Mouse (Mus musculus): ENCODE results near the gene Gpr173. TPM values are rescaled to one million over a fixed set of nuclear protein-coding genes. Genes with fewer than 3 reads are reported as not detected.
"Not testable (repeated sequence)": the region's sequence is repeated elsewhere in the genome, so short reads cannot be mapped to it uniquely, and the experiment has no call there.

Gene Gpr173
- polyA plus RNA-seq, 1 experiment from 2014 or later = 7.5 TPM

DNA sequence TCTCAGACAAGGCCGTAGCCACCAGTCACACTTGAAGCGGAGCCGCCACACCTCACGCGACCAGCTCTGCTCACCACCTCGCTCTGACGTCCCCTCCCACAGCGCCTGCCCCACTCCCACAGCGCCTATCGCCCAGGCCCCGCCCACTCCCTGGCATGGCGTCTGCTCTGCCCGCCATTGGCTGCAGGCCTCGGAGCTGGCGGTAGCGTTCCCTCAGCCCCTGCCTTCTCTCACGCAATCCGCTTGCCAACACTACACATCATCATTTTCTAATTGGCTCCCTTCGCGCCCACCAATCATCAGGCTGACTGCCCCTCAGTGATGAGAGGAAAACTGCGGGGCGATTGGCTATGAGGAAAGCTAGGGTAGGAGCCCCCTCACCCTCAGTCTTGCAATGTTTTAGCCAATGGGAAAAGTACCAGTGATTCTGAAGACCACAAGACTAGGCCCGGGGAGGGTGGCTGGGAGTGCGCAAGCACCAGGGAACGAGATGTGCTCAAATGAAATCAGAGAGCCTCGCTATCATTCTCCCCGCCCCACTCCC is 26.1 kb downstream of the Gpr173 start, which contains the start of gene Tspyl2:
Gene Tspyl2, minus strand, starts transcription at position 68 of the 544 bp plus-strand sequence.
- Histone ChIP-seq H3K27ac (peak within 1 kb of the TSS; percentile 92), H3K27me3 (ENCODE audit: control insufficient read depth, insufficient read depth, low read length) (peaks cover 95% of the 10 kb centered on the region), H3K4me3 (replicated peaks; ENCODE audit: low read length) (peak within 1 kb of the TSS; percentile 70), H3K4me1 (replicated peaks; ENCODE audit: control insufficient read depth, insufficient read depth, low read length) (peaks cover 21% of the 10 kb centered on the region), H3K36me3 (replicated peaks; ENCODE audit: control insufficient read depth, insufficient read depth) (peaks cover 35% of the 10 kb centered on the region), H3K4me2 (replicated peaks) (peak within 1 kb of the TSS; percentile 67), H3K9me3 (ENCODE audit: control insufficient read depth, low read length) (no peaks in the 10 kb centered on the region), H3K9ac (peak within 1 kb of the TSS; percentile 79)
- DNase-seq (ENCODE audit: low spot score) = peak; percentile 85
- ATAC-seq (ENCODE audit: low FRiP score) = peak; percentile 97
- WGBS = 11% methylated on average over 25 of the region's 27 CpGs

GRCm38 (mm10) chrX:152341496-152341895 is 27.0 kb downstream of the Gpr173 start:
- Histone ChIP-seq H3K4me3 (replicated peaks; ENCODE audit: low read length) (peak overlapping the region; percentile 70), H3K36me3 (replicated peaks; ENCODE audit: control insufficient read depth, insufficient read depth) (peaks cover 35% of the 10 kb centered on the region), H3K9ac (peak overlapping the region; percentile 79), H3K27me3 (ENCODE audit: control insufficient read depth, insufficient read depth, low read length) (peaks cover 95% of the 10 kb centered on the region), H3K4me1 (replicated peaks; ENCODE audit: control insufficient read depth, insufficient read depth, low read length) (peaks cover 23% of the 10 kb centered on the region), H3K27ac (peak overlapping the region; percentile 92), H3K9me3 (ENCODE audit: control insufficient read depth, low read length) (no peaks in the 10 kb centered on the region), H3K4me2 (replicated peaks) (peak overlapping the region; percentile 67)
- 34% methylated on average over 11 of the region's 11 CpGs for WGBS
- DNase-seq (ENCODE audit: low spot score) = peak; percentile 34
- ATAC-seq (ENCODE audit: low FRiP score) = no peak

DNA sequence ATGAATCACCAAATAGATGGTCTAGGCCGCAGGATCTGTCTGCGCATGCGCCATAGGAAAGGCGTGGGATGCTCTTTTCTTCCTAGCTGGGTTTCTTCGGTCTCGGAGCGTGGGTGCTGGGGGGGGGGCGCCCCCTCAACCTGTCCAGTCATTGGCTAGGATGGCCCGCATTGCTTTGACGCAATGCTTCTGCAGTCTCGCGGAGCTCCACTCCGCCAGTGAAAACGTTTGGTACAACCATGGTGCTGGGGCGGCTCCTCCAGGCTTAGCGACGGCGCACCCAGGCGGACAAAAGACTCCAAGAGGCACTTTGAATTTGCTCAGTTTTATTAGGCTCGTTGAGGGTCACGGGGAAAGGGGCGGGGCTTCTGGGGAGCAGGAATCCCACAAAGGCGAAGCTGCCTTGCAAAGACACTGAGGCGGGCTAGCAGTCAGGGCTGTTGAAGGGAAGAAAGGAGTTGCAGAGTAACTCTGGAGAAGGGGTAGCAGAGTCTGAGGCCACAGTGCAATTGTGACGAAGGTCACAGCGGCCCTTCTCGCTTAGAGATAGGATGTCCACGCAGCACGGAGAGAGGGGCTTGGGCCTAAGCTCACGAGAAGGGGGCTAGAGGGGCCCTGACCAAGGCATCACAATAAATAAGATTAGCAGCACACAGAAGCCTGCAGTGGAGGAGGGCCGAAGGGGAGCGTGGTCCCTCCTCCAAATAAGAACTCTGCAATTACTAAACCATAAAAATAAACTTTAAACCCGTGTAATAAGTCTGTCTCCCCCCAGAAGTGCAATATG is 31.8 kb downstream of the Gpr173 start:
- 13% methylated on average over 32 of the region's 33 CpGs for WGBS
- Histone ChIP-seq H3K27me3 (ENCODE audit: control insufficient read depth, insufficient read depth, low read length) (peaks cover 60% of the 10 kb centered on the region), H3K4me2 (replicated peaks) (peak overlapping the region; percentile 57), H3K4me3 (replicated peaks; ENCODE audit: low read length) (peak overlapping the region; percentile 19), H3K9me3 (ENCODE audit: control insufficient read depth, low read length) (no peaks in the 10 kb centered on the region), H3K9ac (peak overlapping the region; percentile 63), H3K4me1 (replicated peaks; ENCODE audit: control insufficient read depth, insufficient read depth, low read length) (peaks cover 23% of the 10 kb centered on the region), H3K27ac (peak overlapping the region; percentile 96), H3K36me3 (replicated peaks; ENCODE audit: control insufficient read depth, insufficient read depth) (peaks cover 29% of the 10 kb centered on the region)
- DNase-seq (ENCODE audit: low spot score) (peak; percentile 86), ATAC-seq (ENCODE audit: low FRiP score) (peak; percentile 99)

DNA sequence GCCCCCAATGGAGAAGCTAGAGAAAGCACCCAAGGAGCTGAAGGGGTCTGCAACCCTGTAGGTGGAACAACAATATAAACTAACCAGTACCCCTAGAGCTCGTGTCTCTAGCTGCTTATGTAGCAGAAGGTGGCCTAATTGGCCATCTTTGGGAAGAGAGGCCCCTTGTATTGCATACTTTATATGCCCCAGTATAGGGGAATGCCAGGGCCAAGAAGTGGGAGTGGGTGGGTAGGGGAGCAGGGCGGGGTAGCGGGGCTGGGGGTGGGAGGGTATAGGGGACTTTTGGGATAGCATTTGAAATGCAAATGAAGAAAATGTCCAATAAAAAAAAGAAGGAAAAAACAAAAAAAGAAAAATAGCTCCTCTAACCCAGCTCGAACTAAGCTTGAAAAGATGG is 32.4 kb downstream of the Gpr173 start:
- Histone ChIP-seq H3K36me3 (replicated peaks; ENCODE audit: control insufficient read depth, insufficient read depth) (peaks cover 29% of the 10 kb centered on the region), H3K4me1 (replicated peaks; ENCODE audit: control insufficient read depth, insufficient read depth, low read length) (peaks cover 19% of the 10 kb centered on the region), H3K4me2 (replicated peaks) (peak overlapping the region; percentile 57), H3K27me3 (ENCODE audit: control insufficient read depth, insufficient read depth, low read length) (peaks cover 54% of the 10 kb centered on the region), H3K27ac (peak overlapping the region; percentile 96)
- DNase-seq (ENCODE audit: low spot score); H3K9ac ChIP-seq; ATAC-seq (ENCODE audit: low FRiP score); H3K4me3 ChIP-seq (replicated peaks; ENCODE audit: low read length); H3K9me3 ChIP-seq (ENCODE audit: control insufficient read depth, low read length): not testable (repeated sequence)
- WGBS = 39% methylated on average over 4 of the region's 4 CpGs

- DNase-seq (ENCODE audit: low spot score); H3K9ac ChIP-seq; H3K9me3 ChIP-seq (ENCODE audit: control insufficient read depth, low read length); H3K4me2 ChIP-seq (replicated peaks); H3K4me1 ChIP-seq (replicated peaks; ENCODE audit: control insufficient read depth, insufficient read depth, low read length); H3K4me3 ChIP-seq (replicated peaks; ENCODE audit: low read length); H3K27ac ChIP-seq; H3K36me3 ChIP-seq (replicated peaks; ENCODE audit: control insufficient read depth, insufficient read depth); ATAC-seq (ENCODE audit: low FRiP score): not testable (repeated sequence)
- peaks cover 55% of the 10 kb centered on the region for H3K27me3 ChIP-seq (ENCODE audit: control insufficient read depth, insufficient read depth, low read length)
These were observed 39.1 kb downstream of the Gpr173 start for GRCm38 (mm10) chrX:152329400-152329799.

DNA sequence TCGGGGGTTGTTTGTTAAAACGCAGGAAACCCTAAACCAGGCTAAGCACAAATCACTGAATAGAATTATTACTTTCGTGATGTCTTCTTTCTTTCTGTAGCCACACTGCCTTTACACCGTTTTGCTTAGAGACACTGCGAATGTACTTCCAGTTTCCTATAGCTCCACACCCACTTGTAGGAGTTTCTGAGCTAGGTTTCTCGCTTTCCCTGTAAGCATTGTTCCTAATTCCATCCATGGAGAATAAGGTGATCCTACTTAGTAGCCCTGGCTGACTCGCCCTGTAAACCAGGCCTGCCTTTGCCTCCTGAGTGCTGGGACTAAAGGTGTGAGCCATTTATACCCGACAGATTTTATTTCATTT is 40.8 kb downstream of the Gpr173 start:
- ATAC-seq (ENCODE audit: low FRiP score) (peak; percentile 31; the same call in 1 of the 2 replicates), DNase-seq (ENCODE audit: low spot score) (no peak)
- H3K4me1 ChIP-seq (replicated peaks; ENCODE audit: control insufficient read depth, insufficient read depth, low read length) = 0 out of 2 replicates have a peak, but pooled peaks cover 6% of the 10 kb centered on the region
- H3K9me3 ChIP-seq (ENCODE audit: control insufficient read depth, low read length) = no peaks in the 10 kb centered on the region
- 24% methylated on average over 8 of the region's 8 CpGs for WGBS
- peak overlapping the region; percentile 21; the same call in 1 of the 2 replicates for H3K27ac ChIP-seq
- peak overlapping the region; percentile 59 for H3K4me3 ChIP-seq (replicated peaks; ENCODE audit: low read length)
- H3K9ac ChIP-seq = no peak overlapping the region
- no peaks in the 10 kb centered on the region for H3K36me3 ChIP-seq (replicated peaks; ENCODE audit: control insufficient read depth, insufficient read depth)
- H3K4me2 ChIP-seq (replicated peaks) = peak overlapping the region; percentile 54
- peaks cover 57% of the 10 kb centered on the region for H3K27me3 ChIP-seq (ENCODE audit: control insufficient read depth, insufficient read depth, low read length)

DNA sequence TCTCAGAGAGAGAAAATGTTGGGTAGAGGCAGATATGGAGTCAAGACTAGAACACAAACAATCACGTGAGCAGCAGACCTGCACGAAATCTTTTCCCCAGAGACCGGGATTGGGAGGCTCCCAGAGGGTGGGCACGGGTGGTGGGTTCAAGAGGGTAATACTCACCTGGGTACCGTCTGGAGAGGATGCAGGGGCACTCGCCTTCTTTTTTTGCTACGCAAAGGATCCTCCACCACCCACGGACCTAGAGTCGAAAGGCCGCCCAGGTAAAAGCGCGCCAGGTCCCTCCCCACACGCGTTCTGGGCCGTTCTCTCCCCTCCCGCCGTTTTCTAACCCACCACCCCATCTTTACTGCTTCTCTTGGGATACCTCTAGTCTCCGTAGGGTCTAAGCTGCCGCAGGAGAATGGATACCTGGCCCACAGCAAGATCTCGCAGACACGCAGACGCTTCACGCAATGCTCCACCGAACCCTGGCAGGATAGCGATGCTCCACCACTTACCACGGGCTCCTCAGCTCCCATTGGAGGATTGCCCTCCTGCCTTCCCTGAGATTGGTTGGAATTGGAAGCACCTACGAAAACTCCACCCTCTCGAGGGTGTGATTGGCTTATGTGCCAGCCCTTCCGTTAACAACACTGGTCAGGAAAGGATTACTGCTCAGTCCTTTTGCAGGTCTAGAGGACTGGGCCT is 41.4 kb downstream of the Gpr173 start, which contains the start of gene Kantr:
Gene Kantr, minus strand, starts transcription at position 500 of the 693 bp plus-strand sequence.
- H3K27ac ChIP-seq = peak within 1 kb of the TSS; percentile 77
- H3K36me3 ChIP-seq (replicated peaks; ENCODE audit: control insufficient read depth, insufficient read depth) = no peaks in the 10 kb centered on the region
- no peaks in the 10 kb centered on the region for H3K9me3 ChIP-seq (ENCODE audit: control insufficient read depth, low read length)
- peak within 1 kb of the TSS; percentile 54 for H3K4me2 ChIP-seq (replicated peaks)
- DNase-seq (ENCODE audit: low spot score) (peak; percentile 82), ATAC-seq (ENCODE audit: low FRiP score) (peak; percentile 99)
- H3K27me3 ChIP-seq (ENCODE audit: control insufficient read depth, insufficient read depth, low read length) = peaks cover 63% of the 10 kb centered on the region
- H3K9ac ChIP-seq = peak within 1 kb of the TSS; percentile 67
- WGBS = 13% methylated on average over 25 of the region's 29 CpGs
- peak within 1 kb of the TSS; percentile 59 for H3K4me3 ChIP-seq (replicated peaks; ENCODE audit: low read length)
- 0 out of 2 replicates have a peak, but pooled peaks cover 6% of the 10 kb centered on the region for H3K4me1 ChIP-seq (replicated peaks; ENCODE audit: control insufficient read depth, insufficient read depth, low read length)

DNA sequence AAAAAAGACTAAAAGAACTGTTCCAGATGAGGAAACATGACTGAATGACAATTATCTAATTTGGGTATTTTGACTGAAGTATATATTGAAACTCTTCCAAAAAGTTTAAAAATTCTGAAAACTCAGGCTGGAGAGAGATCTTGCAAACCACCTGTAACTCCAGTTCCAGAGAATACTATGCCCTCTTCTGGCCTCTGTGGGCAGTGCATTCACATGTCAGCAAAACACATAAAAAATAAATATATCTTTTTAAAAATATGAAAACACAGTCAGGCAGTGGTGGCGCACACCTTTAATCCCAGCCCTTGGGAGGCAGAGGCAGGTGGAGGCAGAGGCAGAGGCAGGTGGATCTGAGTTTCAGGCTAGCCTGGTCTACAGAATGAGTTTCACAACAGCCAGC is 44.9 kb downstream of the Gpr173 start:
- Histone ChIP-seq H3K36me3 (replicated peaks; ENCODE audit: control insufficient read depth, insufficient read depth) (0 out of 2 replicates have a peak, but pooled peaks cover 8% of the 10 kb centered on the region), H3K27ac (no peak overlapping the region), H3K27me3 (ENCODE audit: control insufficient read depth, insufficient read depth, low read length) (peaks cover 83% of the 10 kb centered on the region), H3K4me2 (replicated peaks) (no peak overlapping the region), H3K4me3 (replicated peaks; ENCODE audit: low read length) (no peak overlapping the region), H3K9ac (no peak overlapping the region), H3K9me3 (ENCODE audit: control insufficient read depth, low read length) (no peaks in the 10 kb centered on the region), H3K4me1 (replicated peaks; ENCODE audit: control insufficient read depth, insufficient read depth, low read length) (0 out of 2 replicates have a peak, but pooled peaks cover 6% of the 10 kb centered on the region)
- no peak for DNase-seq (ENCODE audit: low spot score)
- 96% methylated on average over 1 of the region's 1 CpGs for WGBS
- ATAC-seq (ENCODE audit: low FRiP score) = no peak

DNA sequence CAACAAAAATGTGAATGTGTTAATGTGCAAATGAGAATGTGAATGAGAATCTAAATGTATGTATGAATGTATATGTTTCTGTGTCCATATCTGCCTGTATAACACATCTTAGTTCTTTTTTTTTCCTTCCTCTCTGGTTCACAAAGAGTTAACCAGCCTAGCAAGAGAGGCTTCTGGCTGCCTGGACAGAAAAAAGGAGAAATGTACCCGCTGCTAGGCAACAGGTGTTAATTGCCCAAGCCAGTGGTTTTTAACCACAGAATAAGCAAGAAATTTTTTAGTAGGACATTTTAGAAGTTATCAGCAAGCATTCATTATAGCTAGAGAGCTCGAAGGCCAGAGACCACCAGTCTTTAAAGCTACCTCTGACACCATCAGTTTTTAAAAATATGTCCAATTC is 45.7 kb downstream of the Gpr173 start:
- WGBS = 38% methylated on average over 2 of the region's 2 CpGs
- H3K27me3 ChIP-seq (ENCODE audit: control insufficient read depth, insufficient read depth, low read length) = peaks cover 79% of the 10 kb centered on the region
- no peak overlapping the region for H3K9ac ChIP-seq
- H3K4me2 ChIP-seq (replicated peaks) = no peak overlapping the region
- no peak overlapping the region for H3K27ac ChIP-seq
- H3K4me1 ChIP-seq (replicated peaks; ENCODE audit: control insufficient read depth, insufficient read depth, low read length) = 0 out of 2 replicates have a peak, but pooled peaks cover 6% of the 10 kb centered on the region
- ATAC-seq (ENCODE audit: low FRiP score) = no peak
- H3K36me3 ChIP-seq (replicated peaks; ENCODE audit: control insufficient read depth, insufficient read depth) = 0 out of 2 replicates have a peak, but pooled peaks cover 8% of the 10 kb centered on the region
- DNase-seq (ENCODE audit: low spot score) = no peak
- no peaks in the 10 kb centered on the region for H3K9me3 ChIP-seq (ENCODE audit: control insufficient read depth, low read length)
- H3K4me3 ChIP-seq (replicated peaks; ENCODE audit: low read length) = no peak overlapping the region

All from hindbrain, embryonic 14.5 days (tissue).